Mouse (Mus musculus) CH12.LX (cell line): ENCODE measurements at regions not wholly inside any gene's neighbourhood (a gene's known extent, or its start where the extent isn't known, plus 50 kb on each side); places are given as distances from the start of the nearest gene placed in this dataset.

Experiments
- CHD1 ChIP-seq: IDR thresholded peaks from 2 replicates; pipeline ENCODE4 v1.6.1; 2012; ENCODE audit warnings: low read depth, low read length, improper control_type of control experiment, inconsistent platforms
- CTCF ChIP-seq, 2 experiments: IDR thresholded peaks in 1 of 2; conservative IDR thresholded peaks in 1 of 2; 2 replicates each; pipeline ENCODE4 v1.5.1; 2011 to 2012; ENCODE audit warnings: low read depth in 2 of 2, low read length in 2 of 2, improper control_type of control experiment in 1 of 2, inconsistent platforms in 1 of 2, mild to moderate bottlenecking in 1 of 2, moderate library complexity in 1 of 2
- ETS1 ChIP-seq: conservative IDR thresholded peaks from 2 replicates; pipeline ENCODE4 v1.6.1; 2012; ENCODE audit warnings: low read depth, mild to moderate bottlenecking, inconsistent platforms, low read length, improper control_type of control experiment, moderate library complexity
- HCFC1 ChIP-seq: IDR thresholded peaks from 2 replicates; pipeline ENCODE4 v1.6.1; 2012; ENCODE audit warnings: low read depth, mild to moderate bottlenecking, inconsistent platforms, low read length, improper control_type of control experiment
- KAT2A ChIP-seq: IDR thresholded peaks from 2 replicates; pipeline ENCODE4 v1.6.1; 2012; ENCODE audit warnings: low read length, improper control_type of control experiment, inconsistent platforms; ENCODE audit not compliant: insufficient replicate concordance
- MAZ ChIP-seq: IDR thresholded peaks from 2 replicates; pipeline ENCODE4 v1.6.1; 2012; ENCODE audit warnings: low read depth, mild to moderate bottlenecking, inconsistent platforms, low read length, improper control_type of control experiment, moderate library complexity
- POLR2A ChIP-seq: IDR thresholded peaks from 2 replicates; pipeline ENCODE4 v1.6.1; 2011; ENCODE audit warnings: low read depth, mild to moderate bottlenecking, improper control_type of control experiment, low read length
- TBP ChIP-seq: conservative IDR thresholded peaks from 2 replicates; pipeline ENCODE4 v1.6.1; 2011; ENCODE audit warnings: low read depth, low read length, improper control_type of control experiment
- TCF12 ChIP-seq: IDR thresholded peaks from 2 replicates; pipeline ENCODE4 v1.6.1; 2014; ENCODE audit warnings: low read depth, mild to moderate bottlenecking, inconsistent platforms, low read length, improper control_type of control experiment
- USF1 ChIP-seq: IDR thresholded peaks from 2 replicates; pipeline ENCODE4 v1.6.1; 2014; ENCODE audit warnings: low read depth, mild to moderate bottlenecking, inconsistent platforms, low read length, improper control_type of control experiment
- ZC3H11A ChIP-seq: IDR thresholded peaks from 2 replicates; pipeline ENCODE4 v1.6.1; 2012; ENCODE audit warnings: low read depth, mild to moderate bottlenecking, inconsistent platforms, low read length, improper control_type of control experiment
- ZMIZ1 ChIP-seq: IDR thresholded peaks from 2 replicates; pipeline ENCODE4 v1.6.1; 2012; ENCODE audit warnings: low read depth, mild to moderate bottlenecking, inconsistent platforms, low read length, improper control_type of control experiment

DNA sequence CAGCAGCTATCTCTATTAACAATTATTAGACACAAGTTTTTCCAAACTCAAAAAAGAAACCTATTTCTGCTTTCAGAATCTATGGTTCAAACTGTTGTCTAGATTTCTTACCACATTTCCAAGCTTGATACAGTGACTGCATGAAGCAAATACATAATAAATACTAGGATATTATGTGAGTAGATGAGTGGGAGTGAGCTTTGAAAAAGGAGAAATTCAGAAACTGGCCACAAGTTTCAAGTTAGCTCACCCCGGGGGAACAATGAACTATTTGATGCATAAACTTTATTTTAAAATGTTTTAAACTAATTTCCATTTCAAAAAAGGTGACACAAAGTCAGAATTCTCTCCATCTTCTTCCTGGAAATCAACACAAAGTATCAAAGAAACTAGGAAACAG is 114.3 kb downstream of the Kctd12 start:
- no peak for TF ChIP-seq CTCF (conservative IDR thresholded peaks at IDR 0.05 in 1 of 2, IDR thresholded peaks at IDR 0.05 in 1 of 2; ENCODE audit: low read depth in 2 of 2, low read length in 2 of 2)
- TF ChIP-seq ZC3H11A: no peak
- TF ChIP-seq USF1: no peak
- no peak for TF ChIP-seq ETS1
- TF ChIP-seq TBP: no peak
- no peak for TF ChIP-seq POLR2A
- no peak for TF ChIP-seq MAZ
- TF ChIP-seq HCFC1: no peak
- TF ChIP-seq KAT2A: no peak
- TF ChIP-seq TCF12: no peak
- TF ChIP-seq CHD1: no peak
- no peak for TF ChIP-seq ZMIZ1
